Mouse (Mus musculus): ENCODE measurements at regions not wholly inside any gene's neighbourhood (a gene's known extent, or its start where the extent isn't known, plus 50 kb on each side); places are given as distances from the start of the nearest gene placed in this dataset.

DNA sequence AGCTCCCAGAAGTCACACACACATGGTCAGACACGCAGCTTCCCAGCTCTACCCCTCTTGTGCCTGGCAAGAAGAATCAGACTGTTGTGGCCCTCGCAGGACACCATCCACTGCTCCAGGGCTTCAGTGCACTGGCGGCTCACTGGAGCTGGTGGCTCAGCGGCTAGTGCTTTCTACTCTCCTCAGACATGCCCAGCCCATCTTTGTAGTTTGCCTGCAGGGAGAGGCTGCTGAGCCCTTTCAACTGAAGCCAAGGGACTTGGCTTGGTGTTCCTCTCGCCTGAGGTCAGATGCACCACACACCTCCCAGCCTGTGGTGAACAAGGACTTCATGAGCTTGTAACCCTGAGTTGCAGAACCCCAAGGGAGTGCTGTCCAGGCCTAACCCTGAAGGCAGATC lies 249.8 kb downstream of the Tle3 start:
- TF ChIP-seq EP300 (IDR thresholded peaks at IDR 0.05; ENCODE audit: low read depth) (no peak), CTCF (IDR thresholded peaks at IDR 0.05; ENCODE audit: low read depth) (no peak)
